Mouse (Mus musculus): ENCODE data around the gene Krr1.
A peak's percentile ranks its signal among the peaks of the same experiment; 100 is the strongest.

The Krr1 gene

GRCm38 (mm10) chr10:111972542-111973361, at the start of gene Krr1:
TSS of gene Krr1 (plus strand) at chr10:111972664.
- DNase-seq (ENCODE audit: low read depth, low spot score): peak; percentile 98

- DNase-seq (ENCODE audit: low read depth, low spot score): no peak
Observed at GRCm38 (mm10) chr10:111923503-111924135, 48.8 kb upstream of the Krr1 start.

- peak; percentile 54 for DNase-seq (ENCODE audit: low read depth, low spot score)
Observed at GRCm38 (mm10) chr10:111924141-111924540, 48.3 kb upstream of the Krr1 start.

GRCm38 (mm10) chr10:111924716-111925488, 47.6 kb upstream of the Krr1 start:
- no peak for DNase-seq (ENCODE audit: low read depth, low spot score)

GRCm38 (mm10) chr10:111925489-111925860, 47.0 kb upstream of the Krr1 start:
- DNase-seq (ENCODE audit: low read depth, low spot score): peak; percentile 81

GRCm38 (mm10) chr10:111932621-111933345, 39.7 kb upstream of the Krr1 start:
- DNase-seq (ENCODE audit: low read depth, low spot score): no peak

GRCm38 (mm10) chr10:111935207-111935606, 37.3 kb upstream of the Krr1 start:
- no peak for DNase-seq (ENCODE audit: low read depth, low spot score)

GRCm38 (mm10) chr10:111936021-111936420, 36.4 kb upstream of the Krr1 start:
- DNase-seq (ENCODE audit: low read depth, low spot score): no peak

GRCm38 (mm10) chr10:111936491-111937145, 35.8 kb upstream of the Krr1 start:
- no peak for DNase-seq (ENCODE audit: low read depth, low spot score)

GRCm38 (mm10) chr10:111937146-111937534, 35.3 kb upstream of the Krr1 start:
- DNase-seq (ENCODE audit: low read depth, low spot score): no peak

GRCm38 (mm10) chr10:111943026-111943425, 29.4 kb upstream of the Krr1 start:
- no peak for DNase-seq (ENCODE audit: low read depth, low spot score)

- DNase-seq (ENCODE audit: low read depth, low spot score): no peak
Observed at GRCm38 (mm10) chr10:111945563-111945962, 26.9 kb upstream of the Krr1 start.

GRCm38 (mm10) chr10:111948041-111948440, 24.4 kb upstream of the Krr1 start:
- DNase-seq (ENCODE audit: low read depth, low spot score): no peak

- no peak for DNase-seq (ENCODE audit: low read depth, low spot score)
Observed at GRCm38 (mm10) chr10:111949008-111949407, 23.5 kb upstream of the Krr1 start.

GRCm38 (mm10) chr10:111955836-111956235, 16.6 kb upstream of the Krr1 start:
- DNase-seq (ENCODE audit: low read depth, low spot score): no peak

GRCm38 (mm10) chr10:111957271-111958045, 15.0 kb upstream of the Krr1 start:
- peak; percentile 84 for DNase-seq (ENCODE audit: low read depth, low spot score)

GRCm38 (mm10) chr10:111958046-111958421, 14.4 kb upstream of the Krr1 start:
- no peak for DNase-seq (ENCODE audit: low read depth, low spot score)

GRCm38 (mm10) chr10:111959353-111959752, 13.1 kb upstream of the Krr1 start:
- no peak for DNase-seq (ENCODE audit: low read depth, low spot score)

GRCm38 (mm10) chr10:111960459-111960858, 12.0 kb upstream of the Krr1 start:
- no peak for DNase-seq (ENCODE audit: low read depth, low spot score)

GRCm38 (mm10) chr10:111966394-111966793, 6.1 kb upstream of the Krr1 start:
- DNase-seq (ENCODE audit: low read depth, low spot score): no peak
